Mouse (Mus musculus): ENCODE results near the gene Cpeb2. TPM values are rescaled to one million over a fixed set of nuclear protein-coding genes. Genes with fewer than 3 reads are reported as not detected.

The Cpeb2 gene
- polyA plus RNA-seq, 1 experiment from 2014 or later = 7.2 TPM

DNA sequence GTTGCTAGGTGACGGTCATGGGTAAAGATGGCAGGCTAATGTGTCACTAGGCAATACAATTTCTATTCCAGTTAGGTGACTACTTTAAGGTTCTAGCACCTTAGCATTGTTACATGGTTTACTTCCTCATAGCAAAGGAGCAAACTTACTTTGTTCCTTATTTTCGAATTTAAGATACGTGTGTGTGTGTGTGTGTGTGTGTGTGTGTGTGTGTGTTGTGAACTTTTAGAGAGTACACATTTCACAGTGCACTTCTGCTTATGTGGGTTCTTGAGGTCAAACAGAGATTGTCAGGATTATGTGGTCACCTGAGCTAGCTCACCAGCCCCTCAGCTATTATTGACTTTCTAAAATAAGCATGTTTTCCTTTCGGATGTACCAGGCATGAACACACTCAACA, 60.2 kb downstream of the Cpeb2 start:
- 86% methylated on average over 4 of the region's 4 CpGs for WGBS
- no peak for TF ChIP-seq CTCF (IDR thresholded peaks at IDR 0.05; ENCODE audit: low read depth)
- no peak for TF ChIP-seq EP300 (optimal IDR thresholded peaks at IDR 0.05)
- H3K27ac ChIP-seq (replicated peaks) = no peak overlapping the region
- no peaks in the 10 kb centered on the region; the same call in 1 of the 2 replicates for H3K36me3 ChIP-seq (ENCODE audit: control insufficient read depth, insufficient read depth, low read length)
- no peak overlapping the region for H3K4me2 ChIP-seq (replicated peaks; ENCODE audit: low read depth)
- H3K27me3 ChIP-seq (ENCODE audit: control insufficient read depth, insufficient read depth, low read length) = no peaks in the 10 kb centered on the region
- H3K4me1 ChIP-seq (replicated peaks; ENCODE audit: control insufficient read depth, insufficient read depth) = no peaks in the 10 kb centered on the region
- DNase-seq (ENCODE audit: low spot score) = no peak
- H3K9ac ChIP-seq (ENCODE audit: low read length) = no peak overlapping the region
- no peak overlapping the region for H3K4me3 ChIP-seq (ENCODE audit: low read depth, low read length)
- H3K9me3 ChIP-seq (ENCODE audit: control insufficient read depth, low read length) = no peaks in the 10 kb centered on the region
- ATAC-seq (ENCODE audit: low FRiP score, low TSS enrichment) = no peak

DNA sequence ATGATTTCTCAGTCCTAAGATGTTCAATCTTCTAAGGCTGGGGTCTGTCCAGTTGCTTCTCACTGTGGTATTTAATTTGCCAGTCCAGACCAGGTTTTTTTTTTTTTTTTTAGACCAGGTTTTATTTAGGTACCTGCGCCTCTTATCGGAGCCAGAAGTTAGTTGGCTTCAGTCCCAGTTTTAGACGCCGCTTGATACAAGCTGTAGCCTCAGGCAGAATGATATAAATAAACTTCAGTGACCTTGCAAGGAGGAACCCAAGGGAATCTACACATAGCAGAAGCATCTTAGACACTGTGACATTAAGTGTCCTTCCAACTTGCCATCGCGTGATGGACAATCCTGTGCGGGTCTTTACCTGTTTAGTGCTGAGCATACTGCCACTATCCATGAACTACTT, 64.5 kb downstream of the Cpeb2 start:
- no peaks in the 10 kb centered on the region for H3K27me3 ChIP-seq (ENCODE audit: control insufficient read depth, insufficient read depth, low read length)
- 50% methylated on average over 7 of the region's 7 CpGs for WGBS
- no peak overlapping the region for H3K9ac ChIP-seq (ENCODE audit: low read length)
- ATAC-seq (ENCODE audit: low FRiP score, low TSS enrichment) (no peak), DNase-seq (ENCODE audit: low spot score) (no peak)
- no peaks in the 10 kb centered on the region for H3K9me3 ChIP-seq (ENCODE audit: control insufficient read depth, low read length)
- no peak overlapping the region for H3K4me2 ChIP-seq (replicated peaks; ENCODE audit: low read depth)
- TF ChIP-seq CTCF (IDR thresholded peaks at IDR 0.05; ENCODE audit: low read depth) = no peak
- TF ChIP-seq EP300 (optimal IDR thresholded peaks at IDR 0.05) = no peak
- no peaks in the 10 kb centered on the region for H3K36me3 ChIP-seq (ENCODE audit: control insufficient read depth, insufficient read depth, low read length)
- no peaks in the 10 kb centered on the region for H3K4me1 ChIP-seq (replicated peaks; ENCODE audit: control insufficient read depth, insufficient read depth)
- no peak overlapping the region for H3K4me3 ChIP-seq (ENCODE audit: low read depth, low read length)
- no peak overlapping the region for H3K27ac ChIP-seq (replicated peaks)

DNA sequence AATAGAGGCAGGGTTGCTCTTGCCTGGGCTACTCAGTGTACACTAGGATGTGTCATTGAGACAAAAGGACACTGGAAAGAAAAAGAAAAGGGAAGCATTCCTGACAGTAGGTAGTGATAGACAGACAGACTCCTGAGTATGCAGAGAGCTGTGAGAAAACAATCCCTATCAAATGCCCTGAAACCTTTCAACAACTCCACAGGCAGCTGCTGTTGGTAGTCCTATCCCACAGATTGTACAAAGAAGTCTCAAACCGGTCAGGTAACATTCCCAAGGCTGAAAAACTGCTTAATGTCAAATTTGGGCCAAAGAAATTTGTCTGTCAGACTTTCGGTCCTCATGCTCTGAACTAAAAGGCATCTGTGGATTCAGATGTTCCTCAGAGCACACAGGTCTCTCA, 66.0 kb downstream of the Cpeb2 start:
- Histone ChIP-seq H3K9me3 (ENCODE audit: control insufficient read depth, low read length) (no peaks in the 10 kb centered on the region), H3K27ac (replicated peaks) (no peak overlapping the region), H3K4me1 (replicated peaks; ENCODE audit: control insufficient read depth, insufficient read depth) (no peaks in the 10 kb centered on the region), H3K36me3 (ENCODE audit: control insufficient read depth, insufficient read depth, low read length) (no peaks in the 10 kb centered on the region), H3K27me3 (ENCODE audit: control insufficient read depth, insufficient read depth, low read length) (no peaks in the 10 kb centered on the region), H3K4me2 (replicated peaks; ENCODE audit: low read depth) (no peak overlapping the region), H3K4me3 (ENCODE audit: low read depth, low read length) (no peak overlapping the region), H3K9ac (ENCODE audit: low read length) (no peak overlapping the region)
- ATAC-seq (ENCODE audit: low FRiP score, low TSS enrichment) (no peak), DNase-seq (ENCODE audit: low spot score) (no peak)
- WGBS = 54% methylated on average over 2 of the region's 2 CpGs
- no peak for TF ChIP-seq EP300 (optimal IDR thresholded peaks at IDR 0.05)
- TF ChIP-seq CTCF (IDR thresholded peaks at IDR 0.05; ENCODE audit: low read depth) = no peak

DNA sequence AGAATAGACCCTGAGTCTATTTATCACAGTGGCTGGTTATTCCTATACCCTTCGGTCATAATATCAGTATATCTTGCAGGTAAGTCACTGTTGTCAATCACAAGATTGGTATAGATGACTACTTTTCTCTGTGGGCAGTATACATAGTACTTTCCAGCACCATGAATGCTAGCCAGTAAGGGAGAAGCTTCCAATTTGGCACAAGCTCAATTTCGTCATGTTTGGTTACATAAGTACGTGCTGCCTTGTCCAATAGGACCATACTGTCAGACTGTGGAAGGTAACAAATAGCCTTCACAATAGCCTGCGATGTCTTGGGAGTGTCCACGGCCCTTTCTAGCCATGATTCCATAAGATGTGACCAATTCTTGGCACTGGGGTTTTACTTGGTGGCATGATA, 67.1 kb downstream of the Cpeb2 start:
- H3K4me2 ChIP-seq (replicated peaks; ENCODE audit: low read depth) = no peak overlapping the region
- H3K4me1 ChIP-seq (replicated peaks; ENCODE audit: control insufficient read depth, insufficient read depth) = no peaks in the 10 kb centered on the region
- WGBS = 88% methylated on average over 5 of the region's 5 CpGs
- H3K9ac ChIP-seq (ENCODE audit: low read length) = no peak overlapping the region
- H3K27me3 ChIP-seq (ENCODE audit: control insufficient read depth, insufficient read depth, low read length) = no peaks in the 10 kb centered on the region
- H3K9me3 ChIP-seq (ENCODE audit: control insufficient read depth, low read length) = no peaks in the 10 kb centered on the region
- no peak overlapping the region for H3K4me3 ChIP-seq (ENCODE audit: low read depth, low read length)
- H3K36me3 ChIP-seq (ENCODE audit: control insufficient read depth, insufficient read depth, low read length) = no peaks in the 10 kb centered on the region
- TF ChIP-seq CTCF (IDR thresholded peaks at IDR 0.05; ENCODE audit: low read depth) = no peak
- no peak for TF ChIP-seq EP300 (optimal IDR thresholded peaks at IDR 0.05)
- DNase-seq (ENCODE audit: low spot score) = no peak
- no peak overlapping the region for H3K27ac ChIP-seq (replicated peaks)
- ATAC-seq (ENCODE audit: low FRiP score, low TSS enrichment) = no peak

DNA sequence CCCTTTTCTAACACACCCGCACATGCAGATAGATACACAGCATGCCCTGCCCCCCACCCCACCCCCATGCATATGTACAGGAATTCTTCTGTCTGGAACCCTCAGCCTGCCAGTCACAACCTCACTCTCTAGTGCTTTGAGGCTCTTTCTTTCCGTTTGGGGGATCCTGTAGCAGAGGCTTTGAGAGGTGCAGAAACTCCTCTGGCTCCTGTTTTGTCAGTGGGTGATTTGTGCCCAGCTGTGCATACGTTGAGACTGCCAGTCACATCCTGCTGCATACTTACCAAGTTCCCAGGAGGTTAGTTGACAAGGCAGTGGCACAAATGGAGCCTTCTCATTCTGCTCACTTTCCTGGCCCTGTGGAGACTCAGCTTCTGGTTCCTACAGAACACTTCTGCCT, 68.0 kb downstream of the Cpeb2 start:
- no peak for ATAC-seq (ENCODE audit: low FRiP score, low TSS enrichment)
- WGBS = 43% methylated on average over 3 of the region's 3 CpGs
- H3K4me3 ChIP-seq (ENCODE audit: low read depth, low read length) = no peak overlapping the region
- no peak overlapping the region for H3K4me2 ChIP-seq (replicated peaks; ENCODE audit: low read depth)
- H3K9ac ChIP-seq (ENCODE audit: low read length) = no peak overlapping the region
- no peaks in the 10 kb centered on the region for H3K27me3 ChIP-seq (ENCODE audit: control insufficient read depth, insufficient read depth, low read length)
- TF ChIP-seq EP300 (optimal IDR thresholded peaks at IDR 0.05) (no peak), CTCF (IDR thresholded peaks at IDR 0.05; ENCODE audit: low read depth) (no peak)
- H3K4me1 ChIP-seq (replicated peaks; ENCODE audit: control insufficient read depth, insufficient read depth) = no peaks in the 10 kb centered on the region
- H3K36me3 ChIP-seq (ENCODE audit: control insufficient read depth, insufficient read depth, low read length) = no peaks in the 10 kb centered on the region
- no peak overlapping the region for H3K27ac ChIP-seq (replicated peaks)
- no peak for DNase-seq (ENCODE audit: low spot score)
- H3K9me3 ChIP-seq (ENCODE audit: control insufficient read depth, low read length) = no peaks in the 10 kb centered on the region

DNA sequence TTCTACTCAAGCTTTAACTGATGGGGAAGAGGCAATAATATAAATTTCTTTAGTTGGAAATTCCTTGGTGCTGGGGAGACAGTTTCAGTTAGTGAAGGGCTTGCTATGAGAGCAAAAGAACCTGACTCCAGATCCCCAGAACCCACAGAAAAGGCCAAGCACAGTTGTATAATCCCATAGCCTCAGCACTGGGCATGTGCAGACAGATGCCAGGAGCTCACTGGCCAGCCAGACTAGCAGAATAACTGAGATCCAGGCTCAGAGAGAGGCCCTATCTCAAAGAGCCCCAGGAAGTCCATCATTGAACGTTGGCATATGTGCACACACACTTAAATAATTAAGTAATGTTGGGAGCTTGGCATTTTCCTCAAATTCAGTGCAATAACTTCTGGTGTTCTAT, 70.5 kb downstream of the Cpeb2 start:
- 44% methylated on average over 1 of the region's 1 CpGs for WGBS
- no peak overlapping the region for H3K4me2 ChIP-seq (replicated peaks; ENCODE audit: low read depth)

More for the DNA sequence above, 70.5 kb downstream of the Cpeb2 start:
- ATAC-seq (ENCODE audit: low FRiP score, low TSS enrichment) (no peak), DNase-seq (ENCODE audit: low spot score) (no peak)
- Histone ChIP-seq H3K27ac (replicated peaks) (no peak overlapping the region), H3K9me3 (ENCODE audit: control insufficient read depth, low read length) (no peaks in the 10 kb centered on the region), H3K9ac (ENCODE audit: low read length) (no peak overlapping the region), H3K27me3 (ENCODE audit: control insufficient read depth, insufficient read depth, low read length) (no peaks in the 10 kb centered on the region), H3K36me3 (ENCODE audit: control insufficient read depth, insufficient read depth, low read length) (no peaks in the 10 kb centered on the region), H3K4me1 (replicated peaks; ENCODE audit: control insufficient read depth, insufficient read depth) (no peaks in the 10 kb centered on the region), H3K4me3 (ENCODE audit: low read depth, low read length) (no peak overlapping the region)
- TF ChIP-seq CTCF (IDR thresholded peaks at IDR 0.05; ENCODE audit: low read depth) (no peak), EP300 (optimal IDR thresholded peaks at IDR 0.05) (no peak)
